Mouse (Mus musculus) left cerebral cortex, postnatal 4 days (tissue): Measurements from ENCODE around the gene Gm5244. TPM values are rescaled to one million over a fixed set of nuclear protein-coding genes. Genes with fewer than 3 reads are reported as not detected.

ENCODE experiments used
- DNase-seq: peaks from one replicate; pipeline ENCODE4 v3.0.0-alpha.2; 2022
- intact Hi-C: fragments of 180-260 bp; cut with DNase I; formaldehyde crosslinking; loops from one replicate; pipeline ENCODE4 v1.15.1; 2025
- total RNA-seq, 2 experiments: library from RNA; stranded (reverse); gene quantifications; 2 replicates each; pipeline ENCODE4 v1.2.3; 2021

The Gm5244 gene
- not detected for total RNA-seq

DNA sequence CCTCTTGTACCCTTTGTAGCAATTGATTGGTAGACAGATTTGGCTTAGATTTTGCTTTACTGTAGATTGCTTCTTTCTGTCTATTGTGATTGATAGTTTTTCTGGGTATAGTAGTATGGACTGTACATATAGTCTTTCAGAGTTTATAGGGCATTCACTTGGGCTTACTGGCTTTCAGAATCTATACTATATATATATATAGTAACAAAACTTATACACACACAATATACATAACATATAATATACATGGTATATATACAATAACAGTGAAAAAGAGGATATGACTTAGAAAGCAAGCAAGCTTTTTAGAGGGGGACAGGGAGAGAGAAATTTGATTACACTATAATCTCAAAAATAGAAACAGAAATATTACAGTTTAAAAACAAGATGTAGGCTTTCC is at the start of gene Gm5244:
Gm5244 (plus strand) TSS at position 301 of the 400 bp plus-strand sequence.
- intact Hi-C loops = loop anchor here (1.0 kb wide), 1 partner anchor 15 kb away; no protein-coding TSS in a partner anchor
- no peak for DNase-seq

DNA sequence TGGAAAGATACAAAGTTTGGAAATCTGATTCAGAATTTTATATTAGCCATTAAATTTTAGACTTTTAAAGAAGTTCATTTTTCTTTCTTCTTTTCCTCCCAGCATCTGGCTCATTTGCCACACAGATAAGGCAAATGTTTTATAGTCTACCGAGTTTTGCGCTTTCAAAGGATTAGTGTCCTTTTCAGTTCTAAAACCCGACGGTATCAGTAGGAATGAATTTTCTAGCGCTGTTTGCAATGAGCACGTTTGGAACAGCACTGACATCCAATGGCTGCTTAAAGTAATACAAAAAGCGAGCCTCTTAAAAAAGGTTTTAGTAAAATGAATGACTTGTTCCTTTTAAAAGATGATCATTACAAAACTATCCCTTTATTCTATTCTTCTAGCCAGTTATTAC is 49.4 kb upstream of the Gm5244 start:
- no peak for DNase-seq
- intact Hi-C loops = loop anchor here (5.0 to 10.0 kb wide), 3 partner anchors 200 to 792 kb away; partner anchors contain the start of gene Gm4952

- intact Hi-C loops = loop anchor here (5.0 to 10.0 kb wide), 3 partner anchors 201 to 794 kb away; partner anchors contain the start of gene Gm4952
- DNase-seq = no peak
Observed at GRCm38 (mm10) chr19:12798404-12798803, 48.1 kb upstream of the Gm5244 start.

- DNase-seq = no peak
- intact Hi-C loops = loop anchor here (5.0 to 10.0 kb wide), 3 partner anchors 202 to 794 kb away; partner anchors contain the start of gene Gm4952
Observed at GRCm38 (mm10) chr19:12799081-12799480, 47.4 kb upstream of the Gm5244 start.

DNA sequence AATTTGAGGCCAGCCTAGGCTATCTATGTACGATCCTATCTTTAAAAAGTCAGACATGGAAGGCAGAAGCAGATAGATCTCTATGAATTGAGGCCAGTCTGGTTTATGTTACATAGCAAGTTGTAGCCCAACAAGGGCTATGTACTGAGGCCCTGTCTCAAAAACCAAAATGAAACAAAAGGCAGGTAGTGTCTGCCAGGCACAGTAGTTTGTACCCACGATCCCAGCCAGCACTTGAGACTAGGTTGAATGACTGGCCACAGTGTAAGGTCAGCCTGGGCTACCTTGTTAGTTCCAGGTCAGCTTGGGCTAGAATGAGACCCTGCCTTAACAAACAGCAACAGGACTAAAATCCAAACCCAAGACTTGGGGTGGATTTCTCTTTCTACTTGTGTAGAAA is 45.9 kb upstream of the Gm5244 start:
- no peak for DNase-seq
- intact Hi-C loops = no loop called here

DNA sequence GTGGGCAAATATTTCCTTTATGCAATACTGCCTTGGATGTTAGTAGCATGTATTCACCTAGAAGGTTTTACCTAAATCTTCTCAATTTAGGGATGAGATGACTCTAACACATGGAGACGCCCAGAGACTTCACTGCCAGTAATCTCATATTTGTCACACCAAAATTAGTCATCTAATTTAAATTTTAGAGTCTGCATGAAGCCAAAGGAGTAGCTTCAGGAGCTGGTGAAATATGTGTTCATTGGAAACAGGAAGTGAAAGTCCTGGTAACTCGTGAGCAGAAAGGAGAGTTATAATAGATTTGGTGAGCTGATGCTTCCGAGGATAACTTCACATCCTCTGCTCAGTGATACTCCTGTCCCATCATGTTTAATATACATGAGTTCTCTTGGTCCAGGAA is 45.4 kb upstream of the Gm5244 start:
- DNase-seq = no peak
- intact Hi-C loops = no loop called here

- DNase-seq = no peak
- intact Hi-C loops = no loop called here
Observed at GRCm38 (mm10) chr19:12802830-12803229, 43.7 kb upstream of the Gm5244 start.

DNA sequence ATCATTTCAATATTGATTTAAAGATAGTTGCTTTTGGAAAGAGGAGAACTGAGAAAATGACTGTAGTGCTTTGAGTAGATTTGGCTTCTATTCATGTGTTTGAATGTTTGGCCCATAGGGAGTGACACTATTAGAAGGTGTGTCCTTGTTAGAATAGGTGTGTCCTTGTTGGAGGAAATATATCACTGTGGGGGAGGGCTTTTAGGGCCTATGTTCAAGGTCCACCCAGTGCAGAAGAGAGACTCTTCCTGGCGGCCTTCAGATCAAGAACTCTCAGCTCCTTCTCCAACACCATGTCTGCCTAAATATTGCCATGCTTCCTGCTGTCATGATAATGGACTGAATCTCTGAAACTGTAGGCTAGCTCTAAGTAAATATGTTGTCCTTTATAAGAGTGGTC is 42.2 kb upstream of the Gm5244 start:
- intact Hi-C loops = no loop called here

GRCm38 (mm10) chr19:12805730-12806129 is 40.8 kb upstream of the Gm5244 start:
- no peak for DNase-seq

More for the DNA sequence above, 42.2 kb upstream of the Gm5244 start:
- DNase-seq = no peak

GRCm38 (mm10) chr19:12806214-12806613 is 40.3 kb upstream of the Gm5244 start:
- no peak for DNase-seq
- intact Hi-C loops = no loop called here

More at GRCm38 (mm10) chr19:12805730-12806129, 40.8 kb upstream of the Gm5244 start:
- intact Hi-C loops = no loop called here

- intact Hi-C loops = no loop called here
- no peak for DNase-seq
Observed at GRCm38 (mm10) chr19:12812644-12813364, 33.7 kb upstream of the Gm5244 start.

DNA sequence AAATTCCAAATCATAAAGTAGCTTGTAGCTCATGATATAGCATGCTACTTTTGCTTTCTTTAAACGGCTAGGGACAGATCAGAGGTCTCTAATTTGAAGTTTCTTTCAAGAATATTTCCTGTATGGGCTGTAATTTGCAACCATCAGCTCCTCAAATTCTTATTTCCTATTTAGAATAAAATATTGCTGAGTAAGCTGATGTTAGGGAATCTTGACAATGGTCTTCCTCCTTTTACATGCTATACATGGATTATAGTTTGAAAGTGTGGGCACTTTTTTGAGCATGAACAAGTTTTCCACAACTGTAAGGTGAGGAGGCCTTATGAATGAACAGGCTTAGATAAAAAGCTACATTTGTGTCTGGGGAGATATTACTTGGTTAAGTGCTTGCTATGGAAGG is 32.6 kb upstream of the Gm5244 start:
- intact Hi-C loops = no loop called here
- no peak for DNase-seq

DNA sequence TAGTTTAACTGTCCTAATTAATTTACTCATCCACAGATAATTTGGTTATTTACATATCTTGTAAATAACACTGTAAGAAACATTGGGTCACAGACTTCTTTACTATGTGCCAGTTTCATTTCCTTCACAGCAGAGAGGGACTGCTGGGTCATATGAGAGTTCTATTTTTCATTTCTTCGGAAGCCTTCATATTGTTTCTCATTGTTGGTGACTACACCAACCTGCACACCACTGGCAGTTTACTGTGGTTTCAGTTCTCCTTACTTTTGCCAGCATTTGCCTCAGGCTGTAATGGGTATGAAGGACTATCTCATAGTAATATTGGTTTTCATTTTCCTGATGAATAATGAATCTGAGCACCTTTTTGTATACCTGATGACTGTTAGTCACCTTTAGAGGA is 28.0 kb upstream of the Gm5244 start:
- DNase-seq = no peak
- intact Hi-C loops = no loop called here

- intact Hi-C loops = no loop called here
Observed at GRCm38 (mm10) chr19:12820383-12820782, 26.1 kb upstream of the Gm5244 start.

DNA sequence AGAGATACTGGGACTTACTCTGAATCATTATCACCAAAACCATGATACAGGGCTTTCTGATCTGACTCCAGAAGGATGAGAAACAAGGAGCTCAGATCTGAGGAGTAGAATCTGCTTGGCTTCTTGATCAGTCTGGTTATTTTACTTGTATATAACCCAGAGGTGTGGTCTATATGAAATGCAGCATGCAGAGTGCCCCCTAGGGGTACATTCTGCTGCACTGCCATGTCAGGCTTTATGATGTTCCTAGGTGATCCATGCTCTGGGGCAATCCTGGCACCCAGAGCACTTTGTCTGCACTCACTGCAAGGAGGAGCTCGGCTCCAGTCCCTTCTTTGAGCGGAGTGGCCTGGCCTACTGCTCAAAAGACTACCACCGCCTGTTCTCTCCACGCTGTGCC is 21.9 kb upstream of the Gm5244 start:
- DNase-seq = no peak
- intact Hi-C loops = no loop called here

More at GRCm38 (mm10) chr19:12820383-12820782, 26.1 kb upstream of the Gm5244 start:
- peak; percentile 10 for DNase-seq

DNA sequence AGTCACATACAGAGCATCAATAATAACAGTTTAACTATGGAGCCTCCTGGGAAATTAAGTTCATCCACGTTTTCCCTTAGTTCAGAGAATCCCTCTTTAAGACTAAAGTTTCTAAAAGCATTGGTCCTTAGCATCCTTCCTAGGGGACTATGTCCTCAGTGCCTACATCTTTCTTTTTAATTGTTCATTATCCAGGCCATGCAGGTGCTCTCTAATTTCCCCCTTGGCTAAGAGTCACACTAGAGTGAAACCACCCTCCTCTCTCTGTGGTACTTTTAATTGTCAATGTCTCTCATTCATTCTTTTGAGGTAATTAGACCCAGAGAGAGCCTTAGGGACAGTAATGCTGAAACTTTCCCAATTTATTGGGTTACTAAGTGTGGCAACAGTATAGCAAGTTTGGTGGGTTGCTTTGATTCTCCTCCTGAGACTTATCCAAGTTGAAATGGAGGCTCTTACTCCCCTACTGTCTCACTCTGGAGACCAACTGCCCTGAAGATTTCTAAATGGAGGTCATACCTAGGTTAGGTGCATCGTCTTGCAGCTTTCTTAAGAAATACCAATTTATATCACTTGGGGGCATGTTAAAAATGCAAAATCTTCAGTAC is 15.6 kb upstream of the Gm5244 start:
- no peak for DNase-seq
- intact Hi-C loops = loop anchor here (1.0 kb wide), 1 partner anchor 15 kb away; the partner anchor contains the start of gene Gm5244

GRCm38 (mm10) chr19:12831559-12831958 is 14.9 kb upstream of the Gm5244 start:
- intact Hi-C loops = loop anchor here (1.0 kb wide), 1 partner anchor 15 kb away; the partner anchor contains the start of gene Gm5244
- DNase-seq = no peak

DNA sequence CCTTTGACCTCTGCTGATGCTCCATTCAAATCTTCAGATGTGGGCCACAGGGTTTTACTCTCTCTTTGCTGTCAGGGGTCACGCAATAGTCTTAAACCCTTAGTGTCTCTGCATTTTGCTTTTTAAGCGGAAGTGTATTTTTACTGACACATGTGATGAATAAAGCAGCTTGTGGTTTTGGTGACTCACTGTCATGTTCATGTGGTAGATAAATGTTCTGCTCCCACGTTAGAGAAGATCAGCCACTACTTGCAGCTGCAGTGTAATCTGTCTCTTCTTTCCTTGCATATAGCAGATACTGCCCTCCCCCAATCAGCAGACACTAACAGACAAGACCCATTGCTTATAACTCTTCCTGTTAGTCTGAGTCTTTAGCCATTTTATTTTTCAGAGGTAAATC is 12.9 kb upstream of the Gm5244 start:
- intact Hi-C loops = no loop called here
- DNase-seq = no peak

- intact Hi-C loops = no loop called here
- no peak for DNase-seq
Observed at GRCm38 (mm10) chr19:12838507-12838906, 8.0 kb upstream of the Gm5244 start.

GRCm38 (mm10) chr19:12856983-12857382 is 10.5 kb downstream of the Gm5244 start, which contains the start of gene Olfr1444:
TSS of gene Olfr1444 (plus strand) at chr19:12857283.
- no peak for DNase-seq
- intact Hi-C loops = no loop called here

DNA sequence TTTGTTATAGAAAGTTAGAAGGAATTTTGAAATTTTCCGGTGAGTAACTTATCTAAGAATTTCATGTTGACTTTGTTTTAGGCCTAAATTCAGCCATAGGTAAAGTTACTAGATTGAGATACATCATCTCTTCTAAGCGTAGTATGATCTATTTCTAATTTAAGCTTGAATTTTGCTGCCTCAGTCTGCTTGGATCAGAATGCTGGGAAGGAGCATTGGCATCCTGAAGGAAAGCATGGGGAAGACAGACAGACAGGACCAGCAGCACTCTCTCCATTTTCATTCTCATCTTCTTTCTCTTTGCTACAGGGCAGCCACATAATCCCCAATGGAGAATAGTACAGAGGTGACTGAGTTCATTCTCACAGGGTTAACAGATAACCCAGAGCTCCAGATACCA is 37.1 kb downstream of the Gm5244 start, which contains the start of gene Olfr1445:
Olfr1445 (plus strand) TSS at position 301 of the 400 bp plus-strand sequence.
- no peak for DNase-seq
- intact Hi-C loops = no loop called here

DNA sequence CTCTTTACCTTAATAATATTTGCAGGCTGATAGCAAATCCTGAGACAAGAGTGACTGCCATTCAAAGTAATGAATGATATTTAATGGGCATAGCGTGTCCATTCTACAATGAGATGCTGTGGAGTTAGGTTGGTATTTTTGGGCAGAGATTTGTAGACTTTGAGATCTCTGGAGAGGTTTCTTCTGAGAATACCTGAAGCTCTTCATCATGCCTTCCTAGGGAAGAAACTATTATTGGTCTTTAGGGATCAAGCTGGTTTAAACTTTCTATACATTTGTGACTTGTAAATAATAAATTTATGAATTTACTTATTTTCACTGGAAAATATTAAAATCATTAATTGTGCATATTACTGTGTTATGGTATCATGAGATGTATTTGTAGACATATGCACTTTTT is 46.9 kb downstream of the Gm5244 start, which contains the start of gene Olfr1446:
Olfr1446 (minus strand) TSS at position 101 of the 400 bp plus-strand sequence.
- intact Hi-C loops = no loop called here
- DNase-seq = no peak
